Mouse (Mus musculus) left cerebral cortex, adult 11 months (tissue): ENCODE data around the gene Gm45717.

Experiments used
- DNase-seq: peaks from one replicate; pipeline ENCODE4 v3.0.0; 2022; ENCODE audit warnings: low spot score

Gm45717 gene

GRCm38 (mm10) chr7:140905642-140906081 is 50.1 kb downstream of the Gm45717 start:
- no peak for DNase-seq

- peak; percentile 61 for DNase-seq
These were observed 52.5 kb downstream of the Gm45717 start for GRCm38 (mm10) chr7:140903212-140903611.

- no peak for DNase-seq
These were observed 53.5 kb downstream of the Gm45717 start for GRCm38 (mm10) chr7:140902036-140902875.

GRCm38 (mm10) chr7:140900220-140900619 is 55.5 kb downstream of the Gm45717 start, which contains the start of gene Cox8b:
Gene Cox8b, minus strand, starts transcription at chr7:140900446.
- DNase-seq: no peak
